Mouse (Mus musculus) left cerebral cortex, adult 18-20 months (tissue): ENCODE measurements at regions not wholly inside any gene's neighbourhood (a gene's known extent, or its start where the extent isn't known, plus 50 kb on each side); places are given as distances from the start of the nearest gene placed in this dataset.

Experiments used
- DNase-seq, 2 experiments: peaks; one replicate each; pipeline ENCODE4 v3.0.0; 2021 to 2022; ENCODE audit warnings: low spot score in 2 of 2, mixed read lengths in 1 of 2

DNA sequence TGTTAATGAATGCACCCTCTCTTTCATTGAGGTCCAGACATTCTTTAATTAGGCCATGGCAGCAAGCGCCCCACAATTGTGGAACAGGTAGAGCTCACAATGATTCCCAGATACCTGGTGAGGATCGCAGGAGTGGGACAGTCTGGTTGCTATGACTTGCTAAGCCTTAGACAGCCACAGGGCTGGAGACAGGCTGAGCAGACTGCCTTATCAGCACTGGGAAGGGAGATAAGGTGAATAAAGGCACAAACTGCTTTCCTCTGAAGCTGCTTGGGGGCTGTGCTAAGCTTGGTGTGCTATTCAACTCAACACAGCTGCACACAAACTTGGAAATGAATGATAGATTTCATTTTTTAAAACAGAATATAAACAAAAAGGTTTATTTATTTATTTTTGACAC lies 159.8 kb upstream of the Masp1 start:
- no peak for DNase-seq

DNA sequence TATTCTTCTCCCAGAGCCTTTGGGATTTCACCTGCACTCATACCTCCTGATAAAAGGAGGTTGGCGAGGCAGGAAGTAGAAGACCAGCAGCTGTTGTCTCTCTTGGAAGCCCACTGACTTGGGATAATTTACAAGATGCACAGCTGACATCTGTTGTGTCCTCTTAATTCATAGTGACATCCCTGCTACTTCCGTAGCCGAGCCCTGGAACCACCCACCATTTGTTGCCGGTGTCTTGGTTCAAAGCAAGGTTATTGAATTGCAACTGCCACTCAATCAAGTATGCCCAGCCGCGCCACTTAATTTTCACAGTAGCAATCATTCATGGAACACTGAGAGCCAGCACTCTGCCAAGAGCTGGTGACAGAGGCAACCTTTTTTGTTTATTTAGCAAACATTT lies 151.8 kb upstream of the Masp1 start:
- DNase-seq, result no peak

DNA sequence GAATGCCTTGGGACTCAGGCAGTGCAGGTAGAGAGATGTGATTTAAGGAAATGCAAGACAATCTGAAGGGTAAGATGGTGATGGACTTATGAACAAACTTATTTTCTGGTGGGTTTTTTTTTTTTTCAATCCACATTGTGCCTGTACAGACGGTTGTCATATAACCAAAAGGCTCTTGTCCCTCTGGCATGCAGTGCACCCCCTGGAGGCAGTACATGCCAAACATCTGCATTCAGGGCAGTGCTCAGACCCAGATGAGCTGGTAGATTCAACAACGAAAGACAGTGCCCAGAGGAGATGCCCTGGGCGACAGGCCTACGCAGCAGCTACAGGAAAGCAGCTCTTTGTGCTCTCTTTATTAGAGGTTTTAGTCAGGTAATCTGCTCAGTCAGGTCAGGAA lies 149.5 kb upstream of the Masp1 start:
- DNase-seq, result no peak

DNA sequence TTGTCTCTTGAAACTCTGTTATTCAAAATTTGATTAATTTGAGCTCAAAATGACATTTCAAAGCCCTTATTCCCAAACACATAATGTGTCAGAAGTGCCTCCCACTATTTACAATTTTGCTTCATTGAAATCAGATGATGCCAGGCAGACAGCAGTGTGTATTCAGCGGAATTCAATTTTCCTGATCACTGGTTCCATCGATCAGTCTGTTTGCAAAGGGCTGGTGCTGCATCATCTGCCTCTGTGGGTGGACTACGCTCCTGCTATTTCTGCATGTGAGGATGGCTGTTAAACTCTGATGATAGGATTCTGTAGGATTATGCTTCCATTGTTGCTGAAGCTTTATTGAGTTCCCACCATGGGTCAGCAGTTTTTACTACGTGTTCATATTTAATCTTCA lies 149.0 kb upstream of the Masp1 start:
- no peak for DNase-seq
